Mouse (Mus musculus): ENCODE data around the gene Tspyl4.
"Not testable (repeated sequence)": the region's sequence is repeated elsewhere in the genome, so short reads cannot be mapped to it uniquely, and the experiment has no call there.

Tspyl4 gene

DNA sequence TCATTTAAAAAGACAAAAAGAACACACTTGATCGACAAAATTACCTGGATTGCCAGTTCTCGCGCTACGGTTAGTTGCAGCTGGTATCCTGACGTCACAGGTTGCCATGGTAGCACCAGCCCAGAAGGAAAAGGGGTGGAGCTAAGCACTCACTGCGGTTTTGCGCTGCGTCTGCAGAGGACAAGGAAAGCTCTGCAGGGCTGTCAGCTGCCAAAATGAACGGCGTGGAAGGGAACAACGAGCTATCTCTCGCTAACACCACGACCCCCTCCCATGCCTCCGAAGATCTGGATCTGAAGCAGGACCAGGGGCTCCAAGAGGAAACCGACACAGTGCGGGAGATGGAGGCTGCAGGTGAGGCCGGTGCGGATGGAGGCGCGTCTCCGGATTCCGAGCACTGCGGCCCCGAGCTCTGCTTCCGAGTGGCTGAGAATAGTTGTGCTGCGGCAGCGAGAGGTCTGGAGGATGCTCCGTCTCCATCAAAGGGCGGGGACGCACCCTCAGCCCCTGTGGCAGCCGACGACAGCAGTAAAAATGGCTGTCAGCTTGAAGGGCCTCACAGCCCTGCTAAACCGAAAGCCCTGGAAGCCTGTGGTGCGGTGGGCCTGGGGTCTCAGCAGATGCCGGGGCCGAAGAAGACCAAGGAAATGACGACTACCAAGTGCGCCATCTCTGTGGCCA is at the start of gene Tspyl4:
Gene Tspyl4, plus strand, starts transcription at position 144 of the 681 bp plus-strand sequence.
- DNase-seq (ENCODE audit: low read depth) = peak; percentile 80

DNA sequence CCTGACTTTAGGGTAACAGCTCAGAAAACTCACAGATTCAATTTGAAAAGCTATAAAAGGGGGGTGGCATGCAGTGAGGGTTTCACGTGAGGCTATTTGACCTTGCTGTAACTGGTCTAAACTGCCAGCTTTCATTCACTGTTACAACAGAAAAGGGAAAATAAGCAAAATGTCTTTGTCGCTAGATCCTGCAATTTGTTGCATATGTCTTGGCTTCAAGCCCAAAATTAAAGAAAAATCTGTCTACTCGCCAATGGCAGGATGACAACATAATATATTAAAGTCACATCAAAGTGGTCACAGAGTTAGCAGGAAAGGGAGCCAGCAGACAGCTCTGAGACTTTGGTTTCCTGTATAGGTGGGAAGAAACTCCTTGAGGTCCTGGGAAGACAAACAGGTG is 49.5 kb upstream of the Tspyl4 start:
- no peak for DNase-seq (ENCODE audit: low read depth)

DNA sequence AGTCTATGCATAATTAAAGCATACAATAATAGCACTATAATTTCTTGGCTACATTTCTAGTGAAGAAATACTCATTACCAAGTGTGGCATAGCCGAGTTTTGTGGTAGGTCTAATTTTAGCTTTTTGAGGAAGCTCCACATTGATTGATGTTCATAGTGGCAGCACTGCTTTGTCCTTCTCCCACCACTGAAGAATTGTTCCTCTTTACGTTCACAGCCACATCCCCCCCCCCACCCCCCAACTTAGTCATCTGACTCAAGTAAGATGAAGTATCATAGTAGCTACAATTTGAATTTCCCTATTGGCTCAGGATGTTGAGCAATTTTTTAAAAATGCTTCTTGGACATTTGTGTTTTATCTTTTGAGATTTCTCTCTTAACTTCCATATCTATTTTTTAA is 47.6 kb upstream of the Tspyl4 start:
- DNase-seq (ENCODE audit: low read depth) = no peak

- DNase-seq (ENCODE audit: low read depth) = not testable (repeated sequence)
These were observed 44.4 kb upstream of the Tspyl4 start for GRCm38 (mm10) chr10:34252833-34253232.

DNA sequence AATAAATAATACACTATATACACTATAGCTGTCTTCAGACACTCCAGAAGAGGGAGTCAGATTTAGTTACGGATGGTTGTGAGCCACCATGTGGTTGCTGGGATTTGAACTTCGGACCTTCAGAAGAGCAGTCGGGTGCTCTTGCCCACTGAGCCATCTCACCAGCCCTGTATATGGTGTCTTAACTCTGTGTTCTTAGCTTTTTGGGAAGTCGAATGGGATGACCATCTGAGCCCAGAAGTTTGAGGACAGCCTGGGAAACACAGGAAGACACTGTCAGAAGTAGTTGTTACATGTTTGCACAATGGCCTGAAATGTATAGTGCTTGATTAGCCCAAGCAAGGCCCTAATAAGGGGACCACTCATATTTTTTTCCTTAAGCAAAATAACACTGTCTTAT is 32.1 kb upstream of the Tspyl4 start:
- DNase-seq (ENCODE audit: low read depth) = no peak

DNA sequence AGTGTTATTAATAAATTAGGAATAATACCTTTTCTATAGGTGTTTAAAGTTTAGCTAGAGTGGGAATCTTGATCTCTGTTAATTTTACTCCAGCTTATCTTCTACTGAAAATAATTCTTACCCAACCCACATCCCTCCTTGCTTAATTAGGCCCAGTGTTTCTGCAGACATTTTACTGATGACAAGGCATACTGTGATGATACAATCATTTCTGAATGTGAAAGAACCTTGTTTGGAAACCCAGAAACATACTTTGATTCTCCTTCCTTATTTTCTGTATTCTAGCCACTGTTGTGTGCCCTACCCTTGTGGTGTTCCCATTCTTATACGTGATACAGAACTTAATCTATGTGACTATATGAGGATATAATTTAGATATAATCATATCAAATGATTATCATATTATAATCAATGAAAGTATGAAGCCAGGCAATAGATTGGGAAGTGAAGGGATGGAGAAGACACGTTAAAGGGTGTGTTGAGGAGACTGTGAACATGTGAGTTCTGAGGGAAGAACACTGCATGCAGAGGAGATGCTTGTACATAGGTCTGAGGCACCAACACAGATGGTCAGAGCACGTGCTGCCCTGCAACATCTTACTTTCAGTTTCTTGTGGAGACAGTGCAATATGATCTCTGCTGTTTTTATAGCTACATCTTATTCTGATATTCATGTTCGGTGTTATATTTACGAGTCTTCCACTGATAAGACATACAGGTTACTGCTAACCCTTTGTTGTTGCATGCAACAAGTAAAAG is 29.8 kb upstream of the Tspyl4 start:
- DNase-seq (ENCODE audit: low read depth) = no peak

DNA sequence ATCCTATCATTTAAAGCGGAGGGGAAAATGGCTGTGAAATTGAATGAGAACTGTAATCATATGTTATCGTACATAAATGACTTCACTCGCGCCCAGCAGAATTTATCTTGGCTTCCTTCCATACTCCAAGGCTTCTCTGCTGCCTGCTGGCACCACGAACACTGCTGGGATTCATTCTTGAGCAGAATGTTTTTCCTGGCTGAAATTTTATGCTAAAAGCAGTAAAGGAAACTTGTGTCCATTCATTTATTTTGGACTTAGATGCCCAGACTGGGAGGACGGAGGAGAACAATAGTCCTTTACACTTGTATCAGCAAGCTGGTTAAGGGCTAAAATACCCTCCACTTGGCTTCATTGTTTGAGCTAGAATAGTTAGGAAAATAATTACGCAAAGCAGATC is 25.6 kb upstream of the Tspyl4 start:
- DNase-seq (ENCODE audit: low read depth) = no peak

DNA sequence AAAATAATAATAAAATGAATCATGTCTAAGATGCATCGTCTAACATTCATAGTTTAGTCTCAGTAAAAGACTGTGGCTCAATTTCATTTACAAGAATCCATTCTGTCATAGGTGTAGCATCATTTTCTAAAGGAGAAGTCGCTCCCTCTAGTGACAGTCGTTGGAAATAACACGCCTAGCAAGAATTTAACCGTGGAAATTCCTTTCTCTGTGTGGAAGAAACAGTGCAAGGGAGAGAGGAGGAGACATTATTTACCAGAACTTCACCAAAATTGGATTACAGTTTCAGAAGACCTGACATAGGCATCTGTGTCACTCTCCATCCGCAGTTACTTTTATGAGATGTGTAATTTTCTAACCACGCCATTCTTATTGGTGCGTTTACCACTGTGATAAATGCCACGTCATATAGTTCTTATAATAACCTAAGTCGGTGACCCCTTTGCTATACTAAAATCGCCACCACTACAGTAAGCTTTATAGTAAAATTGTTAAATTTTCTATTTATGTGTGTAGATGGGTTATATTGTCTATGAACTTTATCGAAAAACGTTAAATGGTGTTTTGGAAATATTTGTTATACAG is 16.6 kb upstream of the Tspyl4 start:
- peak; percentile 71 for DNase-seq (ENCODE audit: low read depth)

DNA sequence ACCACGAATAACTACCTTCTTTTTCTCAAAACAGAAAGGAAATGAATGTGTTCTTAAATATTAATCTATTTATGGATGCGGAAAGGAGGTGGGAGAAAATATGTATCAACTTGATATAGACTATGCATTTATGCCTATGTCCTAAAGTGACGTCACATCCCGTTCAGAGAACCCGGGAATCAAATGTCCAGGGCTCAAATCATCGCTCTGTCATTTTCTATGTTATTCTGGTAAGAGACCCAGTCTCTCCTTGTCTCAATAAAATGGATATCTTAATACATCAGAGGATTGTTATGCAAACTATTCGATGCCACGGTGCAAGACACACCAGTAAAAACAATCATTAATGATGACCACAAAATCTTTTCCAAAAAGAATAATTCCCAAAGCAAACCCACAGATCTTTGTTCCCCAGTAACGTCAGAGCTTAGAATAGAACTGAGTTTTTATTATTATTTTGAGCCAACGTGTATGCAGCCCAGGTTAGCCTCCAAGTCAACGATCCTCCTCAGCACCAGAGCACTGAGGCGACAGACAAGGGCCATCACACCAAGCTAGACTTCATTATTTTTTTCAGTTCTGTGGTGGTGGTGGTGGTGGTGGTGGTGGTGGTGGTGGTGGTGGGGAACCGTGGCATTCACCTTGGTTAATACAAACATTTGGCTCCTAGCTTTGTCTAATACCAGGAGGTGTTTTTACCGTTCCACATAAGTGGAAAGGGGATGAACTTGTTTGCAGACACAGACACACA is 15.9 kb upstream of the Tspyl4 start:
- DNase-seq (ENCODE audit: low read depth) = no peak

DNA sequence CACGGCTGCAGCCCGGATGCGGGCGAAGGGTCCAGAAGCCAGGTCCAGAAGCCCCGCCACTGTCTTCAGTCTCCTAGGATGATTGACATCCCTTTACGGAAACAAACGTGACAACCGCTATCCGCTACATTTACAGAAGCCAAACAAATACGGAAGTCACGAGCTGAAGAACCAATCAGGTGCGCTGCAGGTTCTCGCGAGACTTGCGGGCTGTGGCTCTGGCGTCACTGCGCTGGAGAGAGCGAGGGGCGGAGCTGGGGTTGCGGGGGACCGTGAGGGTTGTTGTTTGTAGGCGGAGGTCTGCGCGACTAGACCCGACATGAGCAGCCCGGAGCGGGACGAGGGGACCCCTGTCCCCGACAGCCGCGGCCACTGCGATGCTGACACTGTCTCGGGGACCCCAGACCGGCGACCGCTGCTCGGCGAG is 15.3 kb upstream of the Tspyl4 start, which contains the start of gene Tspyl1:
Gene Tspyl1, plus strand, starts transcription at position 229 of the 427 bp plus-strand sequence.
- peak; percentile 96 for DNase-seq (ENCODE audit: low read depth)

GRCm38 (mm10) chr10:34282420-34283238 is 14.6 kb upstream of the Tspyl4 start:
- DNase-seq (ENCODE audit: low read depth) = no peak

DNA sequence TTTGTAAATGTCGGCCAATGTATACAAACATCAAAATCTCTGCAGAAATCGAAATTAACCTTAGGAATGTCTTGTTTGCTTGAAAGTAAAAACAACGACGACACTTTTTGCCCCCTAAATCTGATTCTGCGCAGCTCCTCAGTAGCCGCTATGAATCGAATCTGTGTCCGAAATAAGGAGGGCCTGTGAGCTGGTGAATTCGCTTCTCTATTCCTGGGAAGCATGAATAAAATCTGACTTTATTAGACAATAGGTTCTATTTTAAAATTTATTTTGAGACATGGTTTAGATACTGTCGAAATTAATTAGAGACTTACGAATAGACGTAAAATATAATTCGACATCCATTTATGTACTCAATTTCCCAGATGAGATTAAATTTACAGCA is 337 bp upstream of the Tspyl4 start:
- DNase-seq (ENCODE audit: low read depth) = no peak

GRCm38 (mm10) chr10:34297980-34298753 is 925 bp downstream of the Tspyl4 start:
- no peak for DNase-seq (ENCODE audit: low read depth)

GRCm38 (mm10) chr10:34300368-34300767 is 3.1 kb downstream of the Tspyl4 start:
- DNase-seq (ENCODE audit: low read depth) = no peak

DNA sequence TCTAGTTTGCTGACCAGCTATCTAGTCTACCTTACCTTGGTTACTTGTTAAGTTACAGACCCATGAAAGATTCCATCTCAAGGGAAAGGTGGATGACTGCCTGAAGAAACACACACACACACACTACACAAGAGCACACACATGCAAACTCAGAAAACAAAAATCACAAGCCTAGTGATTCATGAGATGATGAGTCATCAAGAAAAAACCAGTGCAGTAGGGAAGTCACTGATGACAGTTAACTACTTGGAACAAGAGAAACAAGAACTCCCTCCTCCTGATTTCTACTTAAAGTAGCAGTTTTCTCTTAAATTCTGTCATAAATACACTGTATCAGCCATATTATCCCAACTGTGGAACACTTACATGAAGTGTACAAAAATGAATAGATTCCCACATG is 9.8 kb downstream of the Tspyl4 start:
- no peak for DNase-seq (ENCODE audit: low read depth)

GRCm38 (mm10) chr10:34309915-34310685 is 12.9 kb downstream of the Tspyl4 start:
- DNase-seq (ENCODE audit: low read depth) = no peak

DNA sequence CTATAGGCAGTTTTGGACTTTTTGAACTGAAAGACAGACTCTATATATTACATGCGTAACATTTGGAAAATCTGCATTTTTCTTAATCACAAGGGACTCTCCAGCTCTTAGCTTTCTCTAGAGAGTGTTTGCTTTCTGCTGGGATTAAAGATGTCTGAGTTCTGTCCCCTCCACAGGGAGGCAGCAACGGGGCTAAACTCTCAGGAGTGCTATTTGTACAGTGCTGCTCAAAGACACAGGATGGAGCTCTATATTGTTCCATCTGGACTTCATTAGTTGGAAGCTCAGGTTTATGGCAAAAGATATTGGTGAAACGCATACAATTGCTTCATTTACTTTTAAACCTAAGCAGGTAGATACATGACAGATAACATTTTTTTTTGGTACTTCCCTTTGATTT is 15.3 kb downstream of the Tspyl4 start:
- DNase-seq (ENCODE audit: low read depth) = no peak

DNA sequence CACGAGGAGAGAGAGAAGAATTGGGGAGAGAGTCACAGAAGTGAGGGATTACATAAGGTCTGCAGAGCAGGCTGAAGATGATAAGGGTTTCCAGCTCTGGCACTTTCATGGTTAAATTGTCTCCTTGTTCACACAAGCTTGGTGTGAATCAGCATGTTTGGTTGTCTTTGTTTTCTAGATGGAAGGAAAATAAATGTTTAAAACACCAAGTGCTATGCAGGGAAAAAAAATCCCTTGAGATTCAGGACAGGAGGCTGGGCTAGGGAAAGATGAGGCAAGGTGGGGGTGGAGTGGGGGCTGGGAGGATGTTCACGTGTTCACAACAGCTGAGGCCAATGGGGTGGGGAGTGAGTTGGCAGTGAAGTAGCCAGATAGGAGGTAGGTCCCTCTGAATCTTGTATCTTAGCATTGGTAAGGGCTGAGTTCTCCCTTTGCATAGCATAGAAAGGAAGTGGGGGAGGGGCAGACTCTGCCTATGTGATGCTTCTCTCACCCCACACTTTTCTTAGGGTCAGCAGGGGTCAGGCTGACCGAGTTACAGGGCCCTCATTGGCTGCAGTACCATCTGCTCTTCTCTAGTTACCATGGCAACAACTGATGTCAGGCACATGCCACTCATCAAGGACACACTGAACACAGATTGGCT is 19.5 kb downstream of the Tspyl4 start:
- no peak for DNase-seq (ENCODE audit: low read depth)

GRCm38 (mm10) chr10:34317217-34317606 is 20.0 kb downstream of the Tspyl4 start:
- DNase-seq (ENCODE audit: low read depth) = no peak
